Mouse (Mus musculus) layer of hippocampus, adult 6 months (tissue): ENCODE measurements around the gene Olfr63. TPM values are rescaled to one million over a fixed set of nuclear protein-coding genes. Genes with fewer than 3 reads are reported as not detected.

Source experiments
- long read RNA-seq, 2 experiments: library from polyadenylated mRNA; unstranded; transcript quantifications; one replicate each; pipeline ENCODE4 v2.0.0; 2019 to 2020
- polyA plus RNA-seq: library from polyadenylated mRNA; unstranded; fragments of <200 nt; fragmentation: Nextera tagmentation; gene quantifications from 2 replicates; pipeline ENCODE4 v1.2.3, GENCODE M21; 2021

Olfr63 gene
- 0.01 TPM in 1 of 2 replicates, not detected in the other for polyA plus RNA-seq
- long read RNA-seq, experiment 1 = 0 reads
- long read RNA-seq, experiment 2 = 0 reads

GRCm38 (mm10) chr17:33264376-33264775 is at the start of gene Olfr63:
TSS of gene Olfr63 (plus strand) at chr17:33264676.

GRCm38 (mm10) chr17:33221590-33221989 is 42.9 kb upstream of the Olfr63 start, which contains the start of gene Olfr1564:
TSS of gene Olfr1564 (minus strand) at chr17:33221690.

GRCm38 (mm10) chr17:33254530-33255318 is 9.8 kb upstream of the Olfr63 start, which contains the start of gene Zfp955a:
TSS of gene Zfp955a (minus strand) at chr17:33255145.

GRCm38 (mm10) chr17:33289039-33289875 is 24.8 kb downstream of the Olfr63 start, which contains the start of gene Zfp955b:
TSS of gene Zfp955b (plus strand) at chr17:33289544.

Other genes starting within 250 kb of the Olfr63 start
- 9.0 and 10.2 TPM in 2 replicates for gene Zfp763, start 231.3 kb upstream of the Olfr63 start, polyA plus RNA-seq
- gene 4921501E09Rik, start 196.6 kb upstream of the Olfr63 start, polyA plus RNA-seq = not detected in 2 replicates
- 9.9 TPM in 2 replicates for gene Zfp563, start 175.4 kb upstream of the Olfr63 start, polyA plus RNA-seq
- 0.84 and 0.85 TPM in 2 replicates for gene Morc2b, start 125.0 kb upstream of the Olfr63 start, polyA plus RNA-seq
- gene Olfr55, start 96.2 kb upstream of the Olfr63 start, polyA plus RNA-seq = not detected in 2 replicates
- gene Olfr239, start 73.4 kb upstream of the Olfr63 start, polyA plus RNA-seq = not detected in 2 replicates
- not detected in 2 replicates for gene Olfr1564, start 43.0 kb upstream of the Olfr63 start, polyA plus RNA-seq
- 4.3 and 4.9 TPM in 2 replicates for gene Zfp955a, start 9.5 kb upstream of the Olfr63 start, polyA plus RNA-seq
- gene Zfp955b, start 24.9 kb downstream of the Olfr63 start, polyA plus RNA-seq = 9.6 and 12.1 TPM in 2 replicates
- 5.0 and 5.7 TPM in 2 replicates for gene Zfp81, start 94.2 kb downstream of the Olfr63 start, polyA plus RNA-seq
- 5.3 and 5.4 TPM in 2 replicates for gene Zfp101, start 130.0 kb downstream of the Olfr63 start, polyA plus RNA-seq
- not detected in 2 replicates for gene Actl9, start 168.2 kb downstream of the Olfr63 start, polyA plus RNA-seq